ENCODE assay signal across 39 mouse cellular contexts in the genomic region with DNA sequence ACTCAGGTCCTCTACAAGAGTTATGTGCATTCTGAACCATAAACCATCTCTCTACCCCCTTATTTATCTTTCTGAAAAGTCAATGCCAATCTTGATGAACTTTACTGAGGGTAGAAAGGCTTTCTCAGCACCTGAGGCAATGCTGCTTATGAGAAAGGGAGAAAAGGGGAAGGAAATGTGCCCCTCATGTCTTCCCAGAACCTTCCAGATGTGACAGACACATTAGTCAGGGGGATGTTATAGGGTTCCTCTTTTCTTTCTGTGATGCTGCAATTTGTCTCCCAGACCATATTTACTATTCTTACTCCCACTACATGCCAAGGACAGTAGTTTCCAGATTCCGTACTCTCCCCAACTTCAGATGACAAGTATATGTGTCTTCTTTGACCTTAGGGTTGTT. TPM values are rescaled to one million over a fixed set of nuclear protein-coding genes. Genes with fewer than 3 reads are reported as not detected.
"Had no signal": no experiment of that assay in that cellular context is flagged by ENCODE, and none has a peak within 500 bp of the region (broad histone marks: within the 10 kb centered on the region; RNA-seq: fewer than 3 reads in every experiment).

No protein-coding gene starts in this region.

- H3K36me3 ChIP-seq: heart, embryonic 10.5 days; heart, embryonic 12.5 days; hindbrain, embryonic 13.5 days; intestine, embryonic 15.5 days; kidney, embryonic 15.5 days; limb, embryonic 10.5 days; limb, embryonic 12.5 days had no signal

- ATAC-seq: hindbrain, embryonic 16.5 days; inflammation-experienced regulatory T-cells, adult 6 months; intestine, embryonic 15.5 days; intestine, postnatal 0 days had no signal

- H3K4me3 ChIP-seq: heart, embryonic 10.5 days; heart, embryonic 12.5 days; hindbrain, embryonic 13.5 days; intestine, embryonic 15.5 days; kidney, embryonic 15.5 days; left cerebral cortex, adult 2 months; limb, embryonic 10.5 days; limb, embryonic 12.5 days had no signal

- H3K27ac ChIP-seq: heart, embryonic 10.5 days; hindbrain, embryonic 13.5 days; intestine, embryonic 15.5 days; kidney, embryonic 15.5 days; kidney, postnatal 0 days; left cerebral cortex, adult 2 months; limb, embryonic 10.5 days; limb, embryonic 12.5 days had no signal

- H3K9me3 ChIP-seq: heart, embryonic 10.5 days; heart, embryonic 12.5 days; hindbrain, embryonic 13.5 days; intestine, embryonic 15.5 days; kidney, embryonic 15.5 days; limb, embryonic 10.5 days; limb, embryonic 12.5 days had no signal

- H3K27me3 ChIP-seq: heart, embryonic 12.5 days; hindbrain, embryonic 13.5 days; intestine, embryonic 15.5 days; kidney, embryonic 15.5 days; limb, embryonic 12.5 days had no signal

- H3K4me1 ChIP-seq: heart, embryonic 10.5 days; heart, embryonic 12.5 days; hindbrain, embryonic 13.5 days; intestine, embryonic 15.5 days; kidney, embryonic 15.5 days; limb, embryonic 10.5 days; limb, embryonic 12.5 days had no signal

- H3K9ac ChIP-seq: heart, embryonic 12.5 days; hindbrain, embryonic 13.5 days; intestine, embryonic 15.5 days; kidney, embryonic 15.5 days; limb, embryonic 12.5 days had no signal

- DNase-seq: gastrocnemius, postnatal 14 days; gastrocnemius, postnatal 36 days; heart, adult 18-20 months; heart, postnatal 10 days; heart, postnatal 4 days; kidney, adult 18-20 months; kidney, adult 9 months; kidney, postnatal 14 days; kidney, postnatal 36 days; layer of hippocampus, adult 9-11 months; liver had no signal

RNA-seq across cellular contexts. Expression of gene Akap4, which starts 18.6 kb away (rescaled TPM):
- total RNA-seq: gastrocnemius, adult 18-20 months; gastrocnemius, adult 8-10 months; gastrocnemius, postnatal 14 days; gastrocnemius, postnatal 36 days; heart, adult 18-20 months; heart, adult 8-10 months; heart, postnatal 10 days; heart, postnatal 25 days; layer of hippocampus, adult 18-20 months; layer of hippocampus, adult 8-10 months; layer of hippocampus, postnatal 25 days; left cerebral cortex, adult 2 months; left cerebral cortex, postnatal 14 days; left cerebral cortex, postnatal 36 days had no signal
- polyA plus RNA-seq: heart, embryonic 10.5 days; heart, embryonic 12.5 days; heart, embryonic 14.5 days; heart, embryonic 16.5 days; hindbrain, embryonic 11.5 days; hindbrain, embryonic 13.5 days; hindbrain, embryonic 16.5 days; inflammation-experienced regulatory T-cells, adult 6 months; intestine, embryonic 15.5 days; intestine, postnatal 0 days; kidney, embryonic 15.5 days; kidney, postnatal 0 days; large intestine, adult 2 months; limb, embryonic 10.5 days; limb, embryonic 12.5 days; limb, embryonic 14.5 days; liver, embryonic 11.5 days had no signal

RNA-seq across cellular contexts. Expression of gene Ccnb3, which starts 44.5 kb away (rescaled TPM):
- total RNA-seq: gastrocnemius, adult 18-20 months; gastrocnemius, adult 8-10 months; gastrocnemius, postnatal 14 days; heart, adult 18-20 months; heart, adult 8-10 months; layer of hippocampus, adult 18-20 months; layer of hippocampus, adult 8-10 months; layer of hippocampus, postnatal 25 days; left cerebral cortex, adult 2 months; left cerebral cortex, postnatal 14 days; left cerebral cortex, postnatal 36 days had no signal
- polyA plus RNA-seq: gonadal fat pad, adult 2 months; hindbrain, embryonic 11.5 days; hindbrain, embryonic 13.5 days; hindbrain, embryonic 16.5 days; inflammation-experienced regulatory T-cells, adult 6 months; intestine, postnatal 0 days; kidney, embryonic 15.5 days; kidney, postnatal 0 days; large intestine, adult 2 months; limb, embryonic 10.5 days had no signal
